Mouse (Mus musculus) left cerebral cortex, adult 11 months (tissue): ENCODE data around the gene Lyg1.
"Not testable (repeated sequence)": the region's sequence is repeated elsewhere in the genome, so short reads cannot be mapped to it uniquely, and the experiment has no call there.

Experiments
- DNase-seq: peaks from one replicate; pipeline ENCODE4 v3.0.0; 2022; ENCODE audit warnings: low spot score

The Lyg1 gene

GRCm38 (mm10) chr1:37957659-37958058 lies at the start of gene Lyg1:
TSS of gene Lyg1 (minus strand) at chr1:37957759.
- DNase-seq = no peak

DNA sequence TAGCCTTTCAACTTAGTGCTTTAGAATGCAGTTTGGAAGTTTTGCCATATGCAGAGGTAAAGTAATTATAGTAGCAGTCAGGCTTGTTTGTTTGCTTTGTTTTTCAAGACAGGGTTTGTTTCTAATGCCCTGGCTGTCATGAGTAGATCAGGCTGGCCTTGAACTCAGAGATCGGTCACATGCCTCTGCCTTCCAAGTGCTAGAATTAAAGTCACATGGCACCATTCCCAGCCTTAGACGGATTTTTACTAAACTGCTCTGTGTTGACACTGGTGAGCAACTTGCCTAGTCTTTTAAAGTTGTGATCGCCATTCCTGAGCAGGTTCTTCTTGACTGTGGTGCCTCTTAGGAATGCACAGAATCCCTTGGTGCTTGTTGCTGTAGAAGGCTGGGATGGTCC lies 49.2 kb upstream of the Lyg1 start:
- no peak for DNase-seq

DNA sequence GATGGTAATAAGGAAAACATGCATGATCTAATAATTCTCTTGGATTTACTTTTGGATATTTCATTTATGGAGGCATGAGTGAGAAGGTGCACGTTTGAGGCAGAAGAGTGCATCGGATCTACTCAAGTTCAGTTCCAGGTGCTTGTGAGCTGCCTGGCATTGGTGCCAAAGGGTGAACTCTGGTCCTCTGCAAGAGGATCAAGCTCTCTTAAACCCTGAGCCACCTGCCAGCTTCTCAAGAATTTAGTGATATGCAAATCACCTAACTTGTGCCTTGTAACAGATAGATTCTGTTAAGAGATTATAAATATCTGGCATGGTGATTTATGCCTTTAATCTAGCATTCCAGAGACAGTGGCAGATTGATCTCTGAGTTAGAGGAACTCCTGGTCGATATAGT lies 45.5 kb upstream of the Lyg1 start:
- DNase-seq = no peak

- DNase-seq = no peak
Observed at GRCm38 (mm10) chr1:38001956-38002355, 44.4 kb upstream of the Lyg1 start.

DNA sequence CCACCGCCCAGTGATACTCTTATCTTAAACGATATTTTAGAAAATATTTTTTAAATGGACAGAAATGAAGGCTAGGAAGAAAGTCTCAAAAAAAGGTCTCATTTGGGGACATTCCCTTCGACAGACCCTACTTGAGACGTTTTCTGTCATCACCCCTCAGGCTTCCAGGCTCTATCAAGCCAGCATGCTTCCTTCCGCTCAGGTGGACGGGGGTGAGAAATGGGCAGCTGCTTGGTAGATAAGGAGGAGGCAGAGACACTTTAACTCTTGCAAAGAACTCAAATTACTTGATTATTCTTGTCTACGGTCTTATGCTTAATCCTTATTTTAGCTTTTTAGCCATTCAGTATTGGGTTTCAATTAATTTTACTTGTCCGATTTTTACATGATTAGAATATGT lies 43.3 kb upstream of the Lyg1 start:
- no peak for DNase-seq

DNA sequence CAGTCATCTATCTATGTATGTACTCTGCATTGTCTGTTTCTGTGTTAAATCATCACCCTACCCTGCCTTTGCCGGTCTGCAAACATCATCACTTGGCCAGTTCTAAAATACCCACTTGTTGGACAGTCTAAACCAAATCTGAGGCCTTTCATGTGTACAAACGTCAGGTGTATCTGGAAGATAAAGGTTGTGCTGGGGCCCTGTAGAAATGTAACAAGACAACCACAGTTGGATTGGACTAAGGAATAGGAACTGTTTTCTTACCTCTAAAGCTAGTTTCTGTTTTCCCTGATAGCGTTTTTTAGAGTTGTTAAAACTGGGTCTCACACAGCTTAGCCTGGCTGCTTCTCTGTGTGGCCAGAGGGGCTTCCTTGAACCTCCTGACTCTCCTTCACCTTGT lies 42.0 kb upstream of the Lyg1 start:
- no peak for DNase-seq

GRCm38 (mm10) chr1:37998371-37999199 lies 41.0 kb upstream of the Lyg1 start:
- DNase-seq = no peak

- DNase-seq = peak; percentile 94
Observed at GRCm38 (mm10) chr1:37997867-37998266, 40.3 kb upstream of the Lyg1 start, which contains the start of the genes Txndc9 and Eif5b. TSS of gene Txndc9 (minus strand) at chr1:37997893. TSS of gene Eif5b (plus strand) at chr1:37998010.

DNA sequence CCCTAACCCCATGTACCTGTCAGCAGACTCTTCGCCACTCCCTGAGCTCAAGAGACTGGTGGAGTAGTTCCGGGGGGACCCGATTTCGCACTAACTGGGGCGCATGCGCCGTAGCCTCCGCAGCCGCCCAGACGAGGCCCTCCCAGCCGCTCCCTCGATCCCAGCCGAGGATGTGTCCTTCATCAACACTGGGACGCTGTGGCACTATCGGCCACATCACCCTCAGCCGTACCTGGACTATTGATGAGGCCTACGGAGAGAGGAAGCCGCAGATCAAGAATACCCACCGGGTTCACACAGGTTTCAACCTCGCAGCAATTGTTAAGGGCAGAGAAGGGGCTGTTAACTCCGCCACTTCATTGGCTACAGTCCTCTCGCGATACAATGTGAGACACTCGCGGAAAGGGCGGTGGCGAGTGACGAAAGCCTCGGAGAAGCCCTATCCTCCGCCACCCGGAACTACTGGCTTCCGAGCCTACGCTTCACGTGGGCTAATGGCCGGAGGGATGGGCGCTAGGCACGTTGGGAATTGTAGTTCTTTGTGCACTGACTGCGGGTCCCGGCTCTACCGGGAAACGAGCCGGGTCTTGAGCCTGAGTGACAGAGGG lies 39.4 kb upstream of the Lyg1 start:
- DNase-seq = peak; percentile 98

- DNase-seq = no peak
Observed at GRCm38 (mm10) chr1:37996226-37996625, 38.7 kb upstream of the Lyg1 start.

- DNase-seq = no peak
Observed at GRCm38 (mm10) chr1:37987856-37988255, 30.3 kb upstream of the Lyg1 start.

GRCm38 (mm10) chr1:37985764-37986323 lies 28.3 kb upstream of the Lyg1 start:
- no peak for DNase-seq

GRCm38 (mm10) chr1:37984326-37984725 lies 26.8 kb upstream of the Lyg1 start:
- DNase-seq = no peak

GRCm38 (mm10) chr1:37977303-37977702 lies 19.7 kb upstream of the Lyg1 start:
- no peak for DNase-seq

- not testable (repeated sequence) for DNase-seq
Observed at GRCm38 (mm10) chr1:37976666-37977065, 19.1 kb upstream of the Lyg1 start.

DNA sequence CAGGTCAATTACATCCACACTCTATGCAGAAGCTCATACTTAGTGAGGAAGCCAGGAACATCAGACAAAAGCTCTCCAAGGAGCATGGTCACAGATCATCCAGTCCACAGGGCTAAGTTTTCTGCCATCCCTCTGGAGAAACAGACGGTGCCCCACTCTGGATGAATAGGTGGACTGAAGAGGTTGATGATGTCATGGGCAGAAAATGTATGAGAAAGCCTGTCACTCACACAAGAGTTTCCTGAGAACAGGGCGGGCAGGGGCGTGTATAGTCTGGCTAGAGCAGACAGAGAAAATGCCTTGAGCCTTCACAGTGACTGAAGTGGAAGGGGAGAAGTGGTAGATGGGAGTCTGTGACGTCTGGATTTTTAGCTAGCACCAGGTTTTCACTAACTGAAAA lies 14.0 kb upstream of the Lyg1 start:
- no peak for DNase-seq

DNA sequence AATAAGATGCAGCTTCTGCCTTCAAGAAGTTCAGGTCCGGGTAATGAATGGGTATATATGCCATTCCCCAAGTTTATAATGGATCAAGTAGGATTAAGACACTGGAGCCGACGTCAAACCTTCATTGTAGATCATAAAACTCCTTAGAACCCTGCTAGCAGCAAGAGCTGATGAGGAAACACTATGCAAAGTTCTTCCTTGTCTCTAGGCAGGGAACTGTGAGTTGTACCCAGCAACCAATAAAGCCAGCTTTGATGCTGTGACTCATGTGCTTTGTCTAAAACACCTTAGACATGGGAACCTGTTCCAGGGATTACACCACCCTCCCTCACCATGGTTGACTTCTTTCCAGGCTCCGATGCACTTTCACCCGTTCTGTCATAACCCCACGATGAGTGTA lies 11.2 kb upstream of the Lyg1 start:
- DNase-seq = no peak

DNA sequence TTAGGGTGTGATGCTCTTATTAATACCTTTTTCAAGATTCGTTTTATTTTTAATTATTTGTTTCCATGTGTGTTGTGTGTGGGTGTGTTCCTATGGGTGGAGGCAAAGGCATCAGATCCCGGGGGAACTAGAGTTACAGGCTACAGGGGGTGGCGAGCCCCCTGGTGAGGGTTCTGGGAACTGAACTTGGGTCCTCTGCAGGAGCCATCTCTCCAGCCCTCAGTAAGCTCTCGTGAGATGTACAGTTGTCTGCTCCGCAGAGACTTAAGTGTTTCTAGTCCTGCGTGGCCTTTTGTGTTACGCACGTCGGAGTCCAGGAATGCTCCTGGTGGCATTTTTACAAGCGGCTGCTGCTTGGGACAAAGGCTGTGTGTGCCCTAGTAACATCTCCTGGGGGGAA lies 8.0 kb upstream of the Lyg1 start:
- no peak for DNase-seq

DNA sequence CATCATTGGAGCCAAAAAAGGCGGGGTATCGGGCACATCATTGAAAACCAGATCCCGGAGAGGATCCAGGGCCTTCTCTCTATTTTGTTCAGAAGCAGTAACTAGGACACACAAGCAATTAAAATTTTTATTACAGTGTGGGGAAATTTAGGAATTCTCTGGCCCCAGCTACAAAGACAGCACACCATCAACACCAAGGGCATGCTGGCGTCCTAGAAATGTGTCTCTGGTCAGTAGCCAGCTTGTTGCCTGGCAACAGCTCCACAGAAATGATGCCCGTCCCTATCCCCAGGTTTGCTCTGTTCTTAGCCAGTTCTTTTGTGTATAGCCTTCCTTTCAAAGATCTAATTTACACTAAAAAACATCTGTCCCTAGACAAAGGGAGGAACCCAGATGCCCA lies 1.9 kb upstream of the Lyg1 start:
- no peak for DNase-seq

DNA sequence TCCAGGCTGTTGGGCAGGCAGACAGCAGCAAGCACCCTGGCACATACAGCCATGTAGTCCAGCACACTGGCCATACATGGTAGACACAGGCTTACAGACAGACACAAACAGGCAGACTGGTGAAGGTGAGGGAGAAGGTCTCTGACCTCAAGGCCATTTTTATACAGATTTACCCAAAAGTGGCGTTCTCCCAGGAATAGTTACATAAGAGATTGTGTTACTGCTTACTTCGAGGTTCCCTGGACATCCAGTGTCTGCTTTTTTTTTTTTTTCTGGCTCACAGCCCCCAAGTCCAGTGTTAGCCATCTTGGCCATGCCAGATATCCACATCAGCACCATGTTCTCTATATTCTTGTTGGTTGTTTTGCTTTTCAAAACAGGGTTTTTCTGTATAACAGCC lies 957 bp upstream of the Lyg1 start:
- DNase-seq = no peak

- no peak for DNase-seq
Observed at GRCm38 (mm10) chr1:37956690-37957431, 698 bp downstream of the Lyg1 start.

- no peak for DNase-seq
Observed at GRCm38 (mm10) chr1:37955251-37955650, 2.3 kb downstream of the Lyg1 start.

DNA sequence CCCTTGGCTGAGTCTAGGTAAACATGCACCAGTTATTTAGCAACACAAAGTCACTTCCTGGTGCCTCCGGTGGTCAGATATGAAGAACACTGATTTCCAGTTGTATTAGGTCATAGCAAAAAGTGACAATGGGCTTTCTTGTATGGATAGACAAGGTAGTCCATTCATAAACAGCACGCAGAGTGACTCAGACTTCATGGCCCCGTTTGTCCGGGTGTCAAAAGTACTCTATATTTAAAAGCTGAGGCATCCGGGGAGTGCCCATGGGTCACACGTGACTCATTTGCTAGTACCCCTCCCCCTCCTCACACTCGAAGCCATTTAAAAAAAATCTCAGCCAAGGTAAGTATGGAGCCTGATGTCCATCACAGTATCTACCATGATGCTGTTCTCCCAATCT lies 2.8 kb downstream of the Lyg1 start:
- no peak for DNase-seq
